Mouse (Mus musculus) c-Kit-positive CD71-positive TER-119-positive erythroid progenitor cells, embryonic 14.5 days (primary cell): ENCODE measurements around the gene BC049730.
"Not testable (repeated sequence)": the region's sequence is repeated elsewhere in the genome, so short reads cannot be mapped to it uniquely, and the experiment has no call there.

Experiments used
- DNase-seq: peaks from one replicate; pipeline ENCODE4 v3.0.0-alpha.2; 2013; ENCODE audit warnings: low spot score

Gene BC049730

GRCm38 (mm10) chr7:24708832-24709292 is at the start of gene BC049730:
BC049730 (plus strand) TSS chr7:24709242.
- no peak for DNase-seq

GRCm38 (mm10) chr7:24659737-24660357 is 49.2 kb upstream of the BC049730 start:
- DNase-seq, result no peak

- no peak for DNase-seq
Measured at GRCm38 (mm10) chr7:24661118-24661904, 47.7 kb upstream of the BC049730 start.

DNA sequence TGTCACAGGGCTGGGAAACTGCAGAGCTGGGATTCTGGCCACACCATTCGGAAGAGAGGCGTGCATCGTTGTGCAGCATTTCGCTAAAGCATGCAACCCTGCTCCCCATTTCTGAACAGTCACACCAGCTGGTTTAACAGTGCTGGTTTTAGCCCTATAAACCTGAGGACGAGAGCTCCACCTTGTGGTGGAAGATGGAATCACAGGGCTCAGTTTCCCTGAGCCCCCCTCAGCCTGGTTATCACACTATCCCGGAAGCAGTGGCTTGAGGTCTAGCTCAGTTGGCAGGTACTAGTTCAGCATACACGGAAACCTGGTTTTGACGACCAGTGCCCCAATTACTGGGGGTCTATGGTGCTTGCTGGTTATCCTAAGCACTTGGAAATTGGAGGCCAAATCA is 46.5 kb upstream of the BC049730 start:
- peak; percentile 71 for DNase-seq

DNA sequence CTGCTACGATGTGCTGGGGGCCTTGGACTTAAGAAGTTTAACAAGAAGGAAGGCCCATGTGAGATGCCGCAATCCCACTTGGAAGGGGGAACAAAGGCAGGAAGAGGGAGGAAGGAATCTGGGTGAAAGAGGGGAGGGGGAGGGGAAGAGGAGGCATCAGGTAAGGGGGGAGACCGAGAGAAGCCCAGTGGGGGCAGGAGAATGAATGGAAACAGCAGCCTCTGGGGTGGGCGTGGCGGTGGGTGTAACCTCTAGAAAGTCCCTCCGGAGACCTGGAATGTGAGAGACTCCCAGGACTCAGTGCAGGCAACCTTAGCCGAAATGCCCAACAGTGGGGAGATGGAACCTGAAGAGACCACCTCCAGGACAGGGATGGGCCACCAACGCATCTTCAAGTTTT is 44.7 kb upstream of the BC049730 start:
- no peak for DNase-seq

GRCm38 (mm10) chr7:24664959-24665358 is 44.1 kb upstream of the BC049730 start:
- no peak for DNase-seq

GRCm38 (mm10) chr7:24671944-24672439 is 37.0 kb upstream of the BC049730 start:
- DNase-seq, result no peak

- no peak for DNase-seq
Measured at GRCm38 (mm10) chr7:24676575-24676974, 32.5 kb upstream of the BC049730 start, which contains the start of gene Tex101. Tex101 (minus strand) TSS chr7:24676675.

- DNase-seq, result not testable (repeated sequence)
Measured at GRCm38 (mm10) chr7:24684121-24684520, 24.9 kb upstream of the BC049730 start.

GRCm38 (mm10) chr7:24687519-24687918 is 21.5 kb upstream of the BC049730 start:
- DNase-seq, result not testable (repeated sequence)

- not testable (repeated sequence) for DNase-seq
Measured at GRCm38 (mm10) chr7:24692693-24693092, 16.3 kb upstream of the BC049730 start.

GRCm38 (mm10) chr7:24697891-24698290 is 11.2 kb upstream of the BC049730 start:
- not testable (repeated sequence) for DNase-seq

- not testable (repeated sequence) for DNase-seq
Measured at GRCm38 (mm10) chr7:24702841-24703240, 6.2 kb upstream of the BC049730 start.

GRCm38 (mm10) chr7:24715039-24715438 is 6.0 kb downstream of the BC049730 start:
- DNase-seq, result no peak

DNA sequence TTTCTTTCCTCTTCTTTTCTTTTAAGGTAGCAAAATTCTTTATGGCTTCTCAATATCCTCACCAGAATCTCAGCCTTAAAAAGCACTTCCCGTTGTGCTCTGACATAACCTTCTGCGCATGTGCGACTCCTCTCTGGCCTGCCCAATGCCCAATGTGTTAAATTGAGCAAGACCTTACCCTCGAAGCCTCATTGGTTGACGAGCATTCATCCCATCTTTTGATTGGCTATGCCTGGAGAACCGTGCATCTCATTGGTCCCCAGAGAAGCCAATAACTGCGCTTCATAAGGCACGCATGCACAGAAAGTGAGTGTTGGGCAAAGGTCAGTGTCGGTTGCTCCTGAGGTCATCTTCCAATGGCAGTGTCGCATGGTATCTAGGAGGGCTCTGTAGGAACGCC is 17.8 kb downstream of the BC049730 start, which contains the start of gene Gm4763:
Gene Gm4763 (minus strand): TSS at position 101 of the 400 bp plus-strand sequence.
- DNase-seq, result not testable (repeated sequence)

DNA sequence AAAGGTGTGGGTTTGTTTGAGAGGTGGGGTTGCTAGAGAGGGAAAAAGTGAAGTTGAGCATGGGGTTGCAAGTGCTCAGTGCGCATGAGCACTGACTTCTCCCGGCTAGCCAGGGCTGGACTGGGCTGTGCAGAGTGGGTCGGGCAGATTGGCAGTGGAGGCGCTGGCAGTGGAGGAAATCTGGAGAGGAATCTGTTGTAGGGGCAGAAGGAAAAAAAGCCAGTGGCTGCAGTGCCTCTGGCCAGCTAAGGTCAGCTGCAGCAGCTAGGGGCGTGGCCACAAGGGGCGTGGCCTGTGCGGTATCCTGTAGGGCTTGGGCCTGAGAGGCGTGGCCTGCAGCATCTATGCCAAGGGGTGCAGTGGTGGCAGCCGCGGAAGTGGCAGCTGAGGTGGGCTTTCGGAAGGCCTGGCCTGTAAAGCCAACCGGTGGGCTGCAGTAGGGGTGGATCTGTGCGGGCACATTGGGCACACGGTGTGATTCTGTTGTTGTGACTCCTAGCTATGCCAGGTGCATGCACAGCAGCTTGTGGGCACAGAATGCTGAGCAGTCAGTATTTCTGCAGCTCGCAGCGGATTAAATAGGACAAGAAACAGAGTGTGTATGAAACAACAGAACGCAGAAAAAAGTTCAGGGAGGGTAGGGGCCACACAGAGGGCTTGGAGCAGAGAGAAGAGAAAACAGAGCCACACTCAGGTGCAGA is 27.1 kb downstream of the BC049730 start:
- DNase-seq, result peak; percentile 4

- no peak for DNase-seq
Measured at GRCm38 (mm10) chr7:24750695-24751094, 41.7 kb downstream of the BC049730 start.

- no peak for DNase-seq
Measured at GRCm38 (mm10) chr7:24751610-24752009, 42.6 kb downstream of the BC049730 start.

DNA sequence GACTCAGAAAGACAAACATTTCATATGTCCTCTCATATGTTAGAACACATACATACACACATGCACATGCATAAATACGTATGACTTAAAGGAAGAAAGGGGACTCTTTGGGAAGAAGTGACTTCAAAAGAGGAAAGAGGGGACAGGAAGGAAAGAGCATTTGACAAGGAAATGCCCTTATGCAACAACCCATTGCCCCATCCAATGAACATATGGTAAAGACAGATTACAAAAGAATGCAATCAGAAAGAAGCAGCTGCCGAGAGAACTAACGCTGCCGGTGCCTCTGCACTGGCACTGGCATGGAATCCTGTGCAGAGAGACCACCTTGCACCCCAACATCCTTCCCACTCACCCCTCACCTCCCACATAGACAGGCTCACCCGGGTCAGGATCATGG is 44.4 kb downstream of the BC049730 start:
- DNase-seq, result no peak

GRCm38 (mm10) chr7:24758520-24758919 is 49.5 kb downstream of the BC049730 start:
- no peak for DNase-seq

DNA sequence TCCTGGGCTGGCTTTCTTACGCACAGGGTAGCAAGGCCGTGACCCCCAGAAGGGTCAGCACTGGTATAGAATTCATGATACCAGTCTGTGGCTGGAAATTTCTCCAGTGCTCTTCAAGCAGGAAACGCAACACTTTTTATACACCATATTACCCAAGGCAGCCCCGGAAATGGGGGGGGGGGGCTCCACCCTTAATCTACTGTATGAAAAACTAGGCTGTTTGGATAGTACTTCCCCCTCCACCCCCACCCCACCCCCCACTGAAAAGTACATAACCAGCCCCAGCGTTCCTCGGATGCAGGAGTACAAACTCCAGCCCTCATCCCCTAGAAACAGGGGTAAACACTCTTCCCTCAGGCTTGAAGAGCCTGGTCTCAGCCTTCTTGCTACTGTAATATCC is 51.2 kb downstream of the BC049730 start, which contains the start of gene Cd177:
Gene Cd177 (minus strand): TSS at position 101 of the 400 bp plus-strand sequence.
- DNase-seq, result no peak

- no peak for DNase-seq
Measured at GRCm38 (mm10) chr7:24761161-24761560, 52.1 kb downstream of the BC049730 start.
